Mouse (Mus musculus) thymus, adult 2 months (tissue): ENCODE results near the gene Ift122.

ENCODE experiments used
- CTCF ChIP-seq: fragments of 200-500 bp; IDR thresholded peaks from 2 replicates; pipeline ENCODE4 v1.5.1; 2012; ENCODE audit warnings: mild to moderate bottlenecking, control low read depth, low read length, moderate library complexity, borderline replicate concordance; ENCODE audit not compliant: control insufficient read depth, poor library complexity, insufficient read depth; ENCODE audit errors: extremely low read depth
- POLR2A ChIP-seq: fragments of 200-500 bp; IDR thresholded peaks from 2 replicates; pipeline ENCODE4 v1.6.1; 2012; ENCODE audit warnings: mild to moderate bottlenecking, low read length, control low read depth, moderate library complexity; ENCODE audit not compliant: control insufficient read depth, poor library complexity, insufficient read depth; ENCODE audit errors: extremely low read depth

DNA sequence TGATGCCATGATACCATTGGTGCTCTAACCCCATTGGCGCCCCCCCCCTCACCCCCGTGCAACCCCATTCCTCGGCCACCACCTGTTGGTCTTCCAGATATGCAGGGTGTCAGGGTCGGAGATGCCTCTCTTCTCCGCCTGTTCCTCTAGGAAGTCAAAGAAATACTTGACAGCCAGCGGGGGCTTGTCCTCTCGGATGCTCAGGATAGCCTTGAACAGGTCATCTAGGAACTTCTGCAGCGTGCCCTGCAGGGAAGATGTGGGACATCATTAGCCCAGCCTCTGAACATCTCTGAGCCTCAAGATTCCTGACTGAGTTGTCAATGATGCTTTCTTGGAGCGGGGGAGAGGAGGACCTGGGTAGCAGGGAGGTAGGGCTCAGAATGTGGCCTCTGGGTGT lies 105.2 kb downstream of the Ift122 start:
- TF ChIP-seq POLR2A (no peak), CTCF (no peak)
